Comparison of ENCODE assay signal across 15 mouse cellular contexts in genomic region chr6:91154685-91155084, GRCm38 (mm10). TPM values are rescaled to one million over a fixed set of nuclear protein-coding genes. Genes with fewer than 3 reads are reported as not detected.
DNase-seq lines count a peak whose midpoint lies in the region; ATAC-seq and TF ChIP-seq lines count a peak whose summit lies in the region.
"Had no signal": no experiment of that assay in that cellular context is flagged by ENCODE, and none has a peak within 500 bp of the region (broad histone marks: within the 10 kb centered on the region; RNA-seq: fewer than 3 reads in every experiment).

No protein-coding gene starts in this region.

- ATAC-seq in forebrain, embryonic 12.5 days (ENCODE audit: low FRiP score) = no peak
- ATAC-seq in midbrain, embryonic 11.5 days (ENCODE audit: low FRiP score) = no peak
- ATAC-seq in heart, embryonic 11.5 days (replicated peaks; ENCODE audit: insufficient number of reproducible peaks, low FRiP score, low TSS enrichment) = no peak
- ATAC-seq: intestine, embryonic 16.5 days; Patski had no signal

- peaks cover 8% of the 10 kb centered on the region; the same call in 1 of the 2 replicates for H3K36me3 ChIP-seq in forebrain, embryonic 12.5 days (replicated peaks)
- H3K36me3 ChIP-seq in forebrain, embryonic 10.5 days (replicated peaks) = peaks cover 8% of the 10 kb centered on the region
- 0 out of 2 replicates have a peak, but pooled peaks cover 6% of the 10 kb centered on the region for H3K36me3 ChIP-seq in midbrain, embryonic 10.5 days
- H3K36me3 ChIP-seq in midbrain, embryonic 11.5 days (ENCODE audit: control insufficient read depth, insufficient read depth, low read length) = no peaks in the 10 kb centered on the region
- H3K36me3 ChIP-seq in heart, embryonic 11.5 days (ENCODE audit: control insufficient read depth, insufficient read depth, low read length) = no peaks in the 10 kb centered on the region
- H3K36me3 ChIP-seq: limb, embryonic 13.5 days had no signal

- 73% methylated on average over 4 of the region's 4 CpGs for WGBS in forebrain, embryonic 12.5 days
- WGBS in forebrain, embryonic 10.5 days = 76% methylated on average over 4 of the region's 4 CpGs
- WGBS in midbrain, embryonic 10.5 days = 68% methylated on average over 4 of the region's 4 CpGs
- 64% methylated on average over 4 of the region's 4 CpGs for WGBS in midbrain, embryonic 11.5 days
- 49% methylated on average over 4 of the region's 4 CpGs for WGBS in olfactory bulb, adult 2 months
- WGBS in heart, embryonic 11.5 days (ENCODE audit: insufficient replicate concordance) = 53% methylated on average over 4 of the region's 4 CpGs

- no peak overlapping the region for H3K9ac ChIP-seq in forebrain, embryonic 12.5 days
- no peak overlapping the region for H3K9ac ChIP-seq in midbrain, embryonic 11.5 days (ENCODE audit: low read length)
- H3K9ac ChIP-seq in heart, embryonic 11.5 days (ENCODE audit: low read depth, low read length) = no peak overlapping the region
- H3K9ac ChIP-seq: limb, embryonic 13.5 days had no signal

- no peak overlapping the region for H3K4me3 ChIP-seq in forebrain, embryonic 12.5 days (replicated peaks)
- no peak overlapping the region for H3K4me3 ChIP-seq in forebrain, embryonic 10.5 days
- H3K4me3 ChIP-seq in midbrain, embryonic 10.5 days = no peak overlapping the region
- H3K4me3 ChIP-seq in midbrain, embryonic 11.5 days (ENCODE audit: low read depth, low read length) = no peak overlapping the region
- H3K4me3 ChIP-seq in olfactory bulb, adult 2 months (ENCODE audit: insufficient read depth, low read depth, low read length) = no peak overlapping the region
- H3K4me3 ChIP-seq in heart, embryonic 11.5 days (ENCODE audit: low read depth, low read length) = no peak overlapping the region
- H3K4me3 ChIP-seq: limb, embryonic 13.5 days; megakaryocyte, embryonic 14.5 days had no signal

- TF ChIP-seq POLR2A in olfactory bulb, adult 2 months (IDR thresholded peaks at IDR 0.05; ENCODE audit: insufficient read depth, low read depth, low read length) = no peak

- no peaks in the 10 kb centered on the region for H3K9me3 ChIP-seq in forebrain, embryonic 12.5 days
- 0 out of 2 replicates have a peak, but pooled peaks cover 3% of the 10 kb centered on the region for H3K9me3 ChIP-seq in forebrain, embryonic 10.5 days
- no peaks in the 10 kb centered on the region for H3K9me3 ChIP-seq in midbrain, embryonic 10.5 days (replicated peaks)
- no peaks in the 10 kb centered on the region for H3K9me3 ChIP-seq in midbrain, embryonic 11.5 days (ENCODE audit: control insufficient read depth, low read length)
- H3K9me3 ChIP-seq in heart, embryonic 11.5 days (replicated peaks; ENCODE audit: control insufficient read depth, low read length) = no peaks in the 10 kb centered on the region
- H3K9me3 ChIP-seq: limb, embryonic 13.5 days had no signal

- peaks cover 7% of the 10 kb centered on the region; the same call in 1 of the 2 replicates for H3K27me3 ChIP-seq in forebrain, embryonic 12.5 days
- peaks cover 17% of the 10 kb centered on the region for H3K27me3 ChIP-seq in forebrain, embryonic 10.5 days (ENCODE audit: poor library complexity, severe bottlenecking)
- H3K27me3 ChIP-seq in midbrain, embryonic 10.5 days (ENCODE audit: low read depth, poor library complexity, severe bottlenecking) = peaks cover 25% of the 10 kb centered on the region
- H3K27me3 ChIP-seq in midbrain, embryonic 11.5 days (ENCODE audit: control insufficient read depth, insufficient read depth, low read length) = no peaks in the 10 kb centered on the region
- peaks cover 5% of the 10 kb centered on the region; the same call in 1 of the 2 replicates for H3K27me3 ChIP-seq in heart, embryonic 11.5 days (ENCODE audit: control insufficient read depth, insufficient read depth, low read length)
- H3K27me3 ChIP-seq: limb, embryonic 13.5 days; Patski had no signal

- peaks cover 60% of the 10 kb centered on the region for H3K4me1 ChIP-seq in forebrain, embryonic 12.5 days
- H3K4me1 ChIP-seq in forebrain, embryonic 10.5 days = peaks cover 54% of the 10 kb centered on the region
- H3K4me1 ChIP-seq in midbrain, embryonic 10.5 days = peaks cover 71% of the 10 kb centered on the region
- peaks cover 29% of the 10 kb centered on the region for H3K4me1 ChIP-seq in midbrain, embryonic 11.5 days (ENCODE audit: control insufficient read depth, insufficient read depth, low read length)
- H3K4me1 ChIP-seq in olfactory bulb, adult 2 months (ENCODE audit: control insufficient read depth, insufficient read depth, low read length) = peaks cover 39% of the 10 kb centered on the region
- H3K4me1 ChIP-seq in heart, embryonic 11.5 days (ENCODE audit: control insufficient read depth, insufficient read depth, low read length) = peaks cover 16% of the 10 kb centered on the region; the same call in 1 of the 2 replicates

- no peak overlapping the region for H3K4me2 ChIP-seq in forebrain, embryonic 12.5 days
- H3K4me2 ChIP-seq in midbrain, embryonic 11.5 days = no peak overlapping the region
- H3K4me2 ChIP-seq in heart, embryonic 11.5 days = no peak overlapping the region

- no peak for TF ChIP-seq CTCF in olfactory bulb, adult 2 months (IDR thresholded peaks at IDR 0.05; ENCODE audit: insufficient read depth, low read depth, low read length)

- H3K27ac ChIP-seq in forebrain, embryonic 12.5 days = peak overlapping the region; percentile 85; the same call in 1 of the 2 replicates
- H3K27ac ChIP-seq in forebrain, embryonic 10.5 days = no peak overlapping the region
- 0 out of 2 replicates have a peak overlapping the region, but pooled peaks have one; percentile 3 for H3K27ac ChIP-seq in midbrain, embryonic 10.5 days (replicated peaks)
- H3K27ac ChIP-seq in midbrain, embryonic 11.5 days (ENCODE audit: low read depth, low read length) = no peak overlapping the region
- peak overlapping the region; percentile 97; the same call in 1 of the 2 replicates for H3K27ac ChIP-seq in olfactory bulb, adult 2 months (ENCODE audit: insufficient read depth, low read depth, low read length)
- no peak overlapping the region for H3K27ac ChIP-seq in heart, embryonic 11.5 days (ENCODE audit: low read depth, low read length)
- H3K27ac ChIP-seq: limb, embryonic 13.5 days had no signal

- no peak for DNase-seq in forebrain, embryonic 10.5 days (ENCODE audit: extremely low spot score, low spot score)
- DNase-seq in midbrain, embryonic 10.5 days (ENCODE audit: low spot score) = no peak
- DNase-seq in midbrain, embryonic 11.5 days (ENCODE audit: low spot score, missing footprints) = no peak
- DNase-seq in embryo, embryonic 9.5 days (ENCODE audit: extremely low spot score) = no peak
- DNase-seq in urinary bladder, postnatal 14 days (ENCODE audit: low spot score) = no peak
- DNase-seq: cerebellum, adult 18-20 months; kidney, postnatal 36 days; right cerebral cortex, adult 18-20 months had no signal

RNA-seq across cellular contexts. Expression of gene Hdac11, which starts 1.8 kb away (rescaled TPM):
- 16.3 and 18.0 TPM in 2 replicates for polyA plus RNA-seq in forebrain, embryonic 12.5 days (2016; fragmentation: Nextera tagmentation; extraction: Ambion mirVana)
- 9.5 and 9.8 TPM in 2 replicates for polyA plus RNA-seq in forebrain, embryonic 10.5 days (2016; fragmentation: Nextera tagmentation; extraction: Ambion mirVana)
- 9.4 and 12.0 TPM in 2 replicates for polyA plus RNA-seq in midbrain, embryonic 10.5 days (2016; fragmentation: Nextera tagmentation; extraction: Ambion mirVana)
- polyA plus RNA-seq in midbrain, embryonic 11.5 days (2014; fragmentation: Nextera tagmentation; extraction: Ambion mirVana) = 12.8 and 13.0 TPM in 2 replicates
- not detected in 2 replicates for polyA plus RNA-seq in olfactory bulb, adult 2 months (2012; ENCODE audit: insufficient read depth, insufficient read length, low replicate concordance, missing spikeins)
- 7.9 TPM in 2 replicates for polyA plus RNA-seq in heart, embryonic 11.5 days (2014; fragmentation: Nextera tagmentation; extraction: Ambion mirVana)

RNA-seq across cellular contexts. Expression of gene Nup210, which starts 38.1 kb away (rescaled TPM):
- 32.7 and 37.9 TPM in 2 replicates for polyA plus RNA-seq in forebrain, embryonic 12.5 days (2016; fragmentation: Nextera tagmentation; extraction: Ambion mirVana)
- polyA plus RNA-seq in forebrain, embryonic 10.5 days (2016; fragmentation: Nextera tagmentation; extraction: Ambion mirVana) = 38.6 and 41.6 TPM in 2 replicates
- 26.2 and 29.7 TPM in 2 replicates for polyA plus RNA-seq in midbrain, embryonic 10.5 days (2016; fragmentation: Nextera tagmentation; extraction: Ambion mirVana)
- 13.9 and 15.8 TPM in 2 replicates for polyA plus RNA-seq in midbrain, embryonic 11.5 days (2014; fragmentation: Nextera tagmentation; extraction: Ambion mirVana)
- polyA plus RNA-seq in olfactory bulb, adult 2 months (2012; ENCODE audit: insufficient read depth, insufficient read length, low replicate concordance, missing spikeins) = not detected in 2 replicates
- 5.1 and 5.6 TPM in 2 replicates for polyA plus RNA-seq in heart, embryonic 11.5 days (2014; fragmentation: Nextera tagmentation; extraction: Ambion mirVana)

RNA-seq across cellular contexts. Expression of gene Fbln2, which starts 57.6 kb away (rescaled TPM):
- 39.4 and 45.6 TPM in 2 replicates for polyA plus RNA-seq in forebrain, embryonic 12.5 days (2016; fragmentation: Nextera tagmentation; extraction: Ambion mirVana)
- 30.5 and 35.4 TPM in 2 replicates for polyA plus RNA-seq in forebrain, embryonic 10.5 days (2016; fragmentation: Nextera tagmentation; extraction: Ambion mirVana)
- 24.2 and 31.5 TPM in 2 replicates for polyA plus RNA-seq in midbrain, embryonic 10.5 days (2016; fragmentation: Nextera tagmentation; extraction: Ambion mirVana)
- polyA plus RNA-seq in midbrain, embryonic 11.5 days (2014; fragmentation: Nextera tagmentation; extraction: Ambion mirVana) = 21.9 TPM in 2 replicates
- not detected in 2 replicates for polyA plus RNA-seq in olfactory bulb, adult 2 months (2012; ENCODE audit: insufficient read depth, insufficient read length, low replicate concordance, missing spikeins)
- 105 and 137 TPM in 2 replicates for polyA plus RNA-seq in heart, embryonic 11.5 days (2014; fragmentation: Nextera tagmentation; extraction: Ambion mirVana)

Comparison
In these comparisons a context has a peak if more than half of its experiments do, and no peak if none do; other contexts are left out.
1. H3K27ac ChIP-seq: peak in forebrain, embryonic 12.5 days (single experiment), midbrain, embryonic 10.5 days (single experiment) and olfactory bulb, adult 2 months (single experiment); none in forebrain, embryonic 10.5 days (single experiment), midbrain, embryonic 11.5 days (single experiment) and heart, embryonic 11.5 days (single experiment).